Mouse (Mus musculus) heart, embryonic 16.5 days (tissue): ENCODE data around the gene Ccng2. TPM values are rescaled to one million over a fixed set of nuclear protein-coding genes. Genes with fewer than 3 reads are reported as not detected.

Experiments
- ATAC-seq: fragments of 200-750 bp; cut with Nextera tagmentation; replicated peaks from 2 replicates; pipeline ENCODE4 v1.8.0; 2017; ENCODE audit warnings: moderate number of reproducible peaks; ENCODE audit not compliant: insufficient read depth, low FRiP score; ENCODE audit errors: extremely low read depth
- H3K27ac ChIP-seq: fragments of 300-500 bp; sonication (generic); 2 replicates; pipeline ENCODE4 v1.5.1; 2014; ENCODE audit warnings: mild to moderate bottlenecking, low read length, control low read depth, moderate library complexity
- H3K27me3 ChIP-seq: fragments of 300-500 bp; sonication (generic); 2 replicates; pipeline ENCODE4 v1.6.1; 2014; ENCODE audit warnings: low read length, mixed read lengths; ENCODE audit not compliant: control insufficient read depth, insufficient read depth
- H3K36me3 ChIP-seq: fragments of 300-500 bp; sonication (generic); 2 replicates; pipeline ENCODE4 v1.6.1; 2014; ENCODE audit not compliant: control insufficient read depth, insufficient read depth
- H3K4me1 ChIP-seq: fragments of 300-500 bp; sonication (generic); 2 replicates; pipeline ENCODE4 v1.6.1; 2014; ENCODE audit warnings: low read length, mixed read lengths; ENCODE audit not compliant: control insufficient read depth, insufficient read depth
- H3K4me2 ChIP-seq: fragments of 300-500 bp; sonication (generic); 2 replicates; pipeline ENCODE4 v1.6.1; 2014; ENCODE audit warnings: low read depth, mild to moderate bottlenecking, control low read depth, low read length
- H3K4me3 ChIP-seq: fragments of 300-500 bp; sonication (generic); 2 replicates; pipeline ENCODE4 v1.5.1; 2014; ENCODE audit warnings: mild to moderate bottlenecking, control low read depth, low read length
- H3K9ac ChIP-seq: fragments of 300-500 bp; sonication (generic); 2 replicates; pipeline ENCODE4 v1.6.1; 2014; ENCODE audit warnings: low read length, control low read depth
- H3K9me3 ChIP-seq: fragments of 300-500 bp; sonication (generic); replicated peaks from 2 replicates; pipeline ENCODE4 v1.6.1; 2016; ENCODE audit warnings: low read length; ENCODE audit not compliant: control insufficient read depth
- WGBS: fragments of 180-500 bp; shearing (Covaris S2); extraction: QIAGEN DNeasy Blood & Tissue Kit; methylation state at CpG from one replicate; pipeline ENCODE4 v1.1.7; 2014; 5-methylcytosine and 5-hydroxymethylcytosine counted together
- polyA plus RNA-seq: library from polyadenylated mRNA; unstranded; fragments of >200 nt; fragmentation: Nextera tagmentation; extraction: Ambion mirVana; gene quantifications from 2 replicates; pipeline ENCODE4 v1.2.1, GENCODE M21; 2015

The Ccng2 gene
- polyA plus RNA-seq, 1 experiment from 2014 or later = 46.9 TPM

DNA sequence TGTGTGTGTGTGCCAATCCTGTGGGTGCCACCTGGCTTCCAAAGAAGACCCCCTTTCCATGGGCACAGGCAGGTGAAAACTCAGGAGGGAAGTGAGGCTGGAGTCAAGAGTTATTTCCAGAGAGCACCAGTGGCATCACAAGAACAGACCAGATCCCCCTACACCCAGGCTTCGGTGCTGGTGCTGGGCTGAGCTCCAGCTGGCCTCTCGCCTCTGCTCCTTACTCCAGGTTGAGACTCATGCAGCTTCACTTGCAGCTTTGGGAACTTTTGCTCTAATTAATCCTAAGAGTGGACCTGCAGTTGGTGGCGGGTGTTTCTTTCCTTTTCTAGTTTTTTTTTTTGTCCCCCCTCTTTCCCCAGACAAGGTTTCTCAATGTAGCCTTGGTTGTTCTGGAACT is 30.3 kb downstream of the Ccng2 start:
- Histone ChIP-seq H3K9me3 (peaks cover 10% of the 10 kb centered on the region; the same call in 1 of the 2 replicates), H3K27ac (no peak overlapping the region), H3K9ac (no peak overlapping the region), H3K27me3 (no peaks in the 10 kb centered on the region), H3K36me3 (no peaks in the 10 kb centered on the region), H3K4me1 (no peaks in the 10 kb centered on the region), H3K4me3 (no peak overlapping the region), H3K4me2 (no peak overlapping the region)
- 72% methylated on average over 3 of the region's 3 CpGs for WGBS
- no peak for ATAC-seq

GRCm38 (mm10) chr5:93305126-93305830 is 38.2 kb downstream of the Ccng2 start:
- Histone ChIP-seq H3K27ac (no peak overlapping the region), H3K9ac (no peak overlapping the region), H3K4me3 (no peak overlapping the region), H3K27me3 (no peaks in the 10 kb centered on the region), H3K36me3 (no peaks in the 10 kb centered on the region), H3K4me1 (no peaks in the 10 kb centered on the region), H3K4me2 (no peak overlapping the region), H3K9me3 (0 out of 2 replicates have a peak, but pooled peaks cover 2% of the 10 kb centered on the region)
- 72% methylated on average over 2 of the region's 2 CpGs for WGBS
- ATAC-seq = no peak

DNA sequence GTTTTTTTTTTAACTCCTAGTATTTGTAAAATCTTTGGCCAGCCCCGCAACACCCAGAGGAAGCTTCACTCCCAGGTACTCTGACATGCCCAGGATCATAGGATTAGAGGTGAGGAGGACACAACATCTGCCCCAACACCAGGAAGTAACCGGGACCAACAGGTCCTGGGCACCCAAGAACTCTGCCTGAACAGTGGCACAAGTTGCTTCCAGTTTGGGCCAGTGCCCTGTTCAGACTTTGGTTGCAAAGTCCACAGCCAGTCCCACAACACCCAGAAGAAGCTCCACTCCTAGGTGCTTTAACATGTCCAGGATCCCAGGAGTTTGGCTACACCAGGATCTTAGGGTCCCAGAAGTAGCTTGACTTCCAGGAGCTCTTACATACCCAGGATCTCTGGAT is 41.9 kb downstream of the Ccng2 start:
- H3K9ac ChIP-seq = no peak overlapping the region
- H3K4me3 ChIP-seq = no peak overlapping the region
- H3K9me3 ChIP-seq = no peaks in the 10 kb centered on the region
- WGBS = 93% methylated on average over 2 of the region's 2 CpGs
- ATAC-seq = no peak
- no peaks in the 10 kb centered on the region for H3K36me3 ChIP-seq
- no peaks in the 10 kb centered on the region for H3K27me3 ChIP-seq
- no peaks in the 10 kb centered on the region for H3K4me1 ChIP-seq
- no peak overlapping the region for H3K27ac ChIP-seq
- H3K4me2 ChIP-seq = no peak overlapping the region

DNA sequence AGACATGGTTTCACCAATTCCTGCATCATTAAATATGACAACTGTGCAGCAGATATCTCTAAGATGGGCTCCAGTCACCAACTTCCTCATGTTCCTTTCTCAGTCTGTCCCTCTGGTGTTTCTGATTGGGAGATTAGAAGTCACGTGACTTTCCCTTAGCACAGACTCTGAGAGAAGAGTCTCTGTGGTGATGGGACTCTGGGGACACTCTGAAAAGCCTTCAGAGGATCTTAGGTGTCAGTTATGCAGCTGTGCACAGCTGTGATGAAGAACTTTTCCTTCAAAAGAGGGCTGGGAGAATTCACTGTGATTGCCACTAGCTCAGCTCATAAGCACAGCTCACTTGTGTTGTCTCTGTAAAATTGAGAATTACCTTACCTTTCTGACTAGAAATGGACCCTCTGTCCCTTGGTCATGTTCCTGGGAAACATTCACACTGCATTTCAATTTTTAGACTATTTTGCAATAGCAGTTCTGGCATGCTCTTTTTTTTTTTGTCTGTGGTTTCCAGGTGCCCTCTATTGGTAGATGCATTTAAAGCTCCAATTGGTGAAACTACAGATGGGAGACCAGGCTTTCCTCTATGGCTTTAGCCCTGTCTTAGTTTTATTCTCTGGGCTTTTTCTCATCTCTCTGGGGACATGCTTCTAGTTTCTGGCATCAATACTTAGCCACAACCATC is 56.4 kb downstream of the Ccng2 start:
- Histone ChIP-seq H3K27me3 (no peaks in the 10 kb centered on the region), H3K36me3 (no peaks in the 10 kb centered on the region), H3K9me3 (no peaks in the 10 kb centered on the region)

More for the DNA sequence above, 56.4 kb downstream of the Ccng2 start:
- no peak overlapping the region for H3K4me3 ChIP-seq
- 38% methylated on average over 1 of the region's 1 CpGs for WGBS
- no peak overlapping the region for H3K9ac ChIP-seq
- no peaks in the 10 kb centered on the region for H3K4me1 ChIP-seq
- no peak for ATAC-seq
- no peak overlapping the region for H3K27ac ChIP-seq
- no peak overlapping the region for H3K4me2 ChIP-seq

Other genes with a start within 250 kb of the Ccng2 start
- 0.12 and 0.20 TPM in 2 replicates for gene Sowahb, start 222.2 kb upstream of the Ccng2 start, polyA plus RNA-seq
- 89.7 and 92.8 TPM in 2 replicates for gene Sept11, start 173.8 kb upstream of the Ccng2 start, polyA plus RNA-seq
- gene Ccni, start 60.8 kb upstream of the Ccng2 start, polyA plus RNA-seq = 79.2 and 84.1 TPM in 2 replicates
- gene 2010109A12Rik, start 60.7 kb upstream of the Ccng2 start, polyA plus RNA-seq = 1.4 and 2.0 TPM in 2 replicates